Mouse (Mus musculus): ENCODE measurements around the gene Polr2e.

DNA sequence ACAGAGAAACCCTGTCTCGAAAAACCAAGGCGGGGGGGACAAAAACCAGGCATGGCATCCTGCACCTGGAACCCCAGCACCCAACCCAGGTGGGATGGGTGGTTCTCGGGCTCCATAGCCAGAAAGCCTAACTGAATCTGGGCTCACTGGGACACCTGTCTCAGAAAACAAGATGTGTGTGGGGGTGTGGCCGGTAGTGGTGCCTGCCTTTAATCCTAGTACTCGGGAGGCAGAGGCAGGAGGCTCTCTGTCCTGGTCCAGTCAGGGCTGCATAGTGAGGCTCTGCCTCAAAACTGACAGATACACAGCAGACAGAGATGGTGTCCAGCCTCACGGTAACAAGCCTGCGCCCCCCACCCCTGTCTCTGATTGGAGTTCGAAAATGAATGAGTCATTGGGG is 16.8 kb downstream of the Polr2e start:
- TF ChIP-seq CTCF (IDR thresholded peaks at IDR 0.05; ENCODE audit: borderline replicate concordance, control insufficient read depth, extremely low read depth, insufficient read depth, low read length, poor library complexity), result no peak
- TF ChIP-seq POLR2A (IDR thresholded peaks at IDR 0.05; ENCODE audit: control insufficient read depth, extremely low read depth, insufficient read depth, low read length, poor library complexity), result no peak

Measured in thymus, adult 2 months (tissue).